Mouse (Mus musculus) hindbrain, embryonic 13.5 days (tissue): ENCODE measurements around the gene Atxn1. TPM values are rescaled to one million over a fixed set of nuclear protein-coding genes. Genes with fewer than 3 reads are reported as not detected.

Experiments
- ATAC-seq: fragments of 200-750 bp; cut with Nextera tagmentation; 2 replicates; pipeline ENCODE4 v1.8.0; 2017; ENCODE audit warnings: moderate TSS enrichment; ENCODE audit not compliant: low FRiP score
- H3K27ac ChIP-seq: fragments of 300-500 bp; sonication (generic); 2 replicates; pipeline ENCODE4 v1.5.1; 2015; ENCODE audit warnings: inconsistent platforms, mild to moderate bottlenecking, moderate library complexity
- H3K27me3 ChIP-seq: fragments of 300-500 bp; sonication (generic); 2 replicates; pipeline ENCODE4 v1.6.1; 2015; ENCODE audit warnings: mild to moderate bottlenecking, inconsistent platforms
- H3K36me3 ChIP-seq: fragments of 300-500 bp; sonication (generic); 2 replicates; pipeline ENCODE4 v1.6.1; 2015; ENCODE audit warnings: mild to moderate bottlenecking, inconsistent platforms
- H3K4me1 ChIP-seq: fragments of 300-500 bp; sonication (generic); replicated peaks from 2 replicates; pipeline ENCODE4 v1.6.1; 2015; ENCODE audit warnings: inconsistent platforms
- H3K4me2 ChIP-seq: fragments of 300-500 bp; sonication (generic); 2 replicates; pipeline ENCODE4 v1.6.1; 2015; ENCODE audit warnings: inconsistent platforms, mild to moderate bottlenecking, moderate library complexity
- H3K4me3 ChIP-seq: fragments of 300-500 bp; sonication (generic); 2 replicates; pipeline ENCODE4 v1.5.1; 2015; ENCODE audit warnings: mild to moderate bottlenecking, inconsistent platforms
- H3K9ac ChIP-seq: fragments of 300-500 bp; sonication (generic); 2 replicates; pipeline ENCODE4 v1.6.1; 2015; ENCODE audit warnings: mild to moderate bottlenecking, inconsistent platforms
- H3K9me3 ChIP-seq: fragments of 300-500 bp; sonication (generic); 2 replicates; pipeline ENCODE4 v1.6.1; 2016; ENCODE audit warnings: inconsistent platforms
- WGBS: fragments of 180-500 bp; shearing (Covaris S2); methylation state at CpG from one replicate; pipeline ENCODE4 v1.1.7; 2015; 5-methylcytosine and 5-hydroxymethylcytosine counted together
- polyA plus RNA-seq: library from polyadenylated mRNA; unstranded; fragments of >200 nt; fragmentation: Nextera tagmentation; extraction: Ambion mirVana; gene quantifications from 2 replicates; pipeline ENCODE4 v1.2.1, GENCODE M21; 2015

Gene Atxn1
- polyA plus RNA-seq, 1 experiment from 2014 or later, result 8.1 TPM

DNA sequence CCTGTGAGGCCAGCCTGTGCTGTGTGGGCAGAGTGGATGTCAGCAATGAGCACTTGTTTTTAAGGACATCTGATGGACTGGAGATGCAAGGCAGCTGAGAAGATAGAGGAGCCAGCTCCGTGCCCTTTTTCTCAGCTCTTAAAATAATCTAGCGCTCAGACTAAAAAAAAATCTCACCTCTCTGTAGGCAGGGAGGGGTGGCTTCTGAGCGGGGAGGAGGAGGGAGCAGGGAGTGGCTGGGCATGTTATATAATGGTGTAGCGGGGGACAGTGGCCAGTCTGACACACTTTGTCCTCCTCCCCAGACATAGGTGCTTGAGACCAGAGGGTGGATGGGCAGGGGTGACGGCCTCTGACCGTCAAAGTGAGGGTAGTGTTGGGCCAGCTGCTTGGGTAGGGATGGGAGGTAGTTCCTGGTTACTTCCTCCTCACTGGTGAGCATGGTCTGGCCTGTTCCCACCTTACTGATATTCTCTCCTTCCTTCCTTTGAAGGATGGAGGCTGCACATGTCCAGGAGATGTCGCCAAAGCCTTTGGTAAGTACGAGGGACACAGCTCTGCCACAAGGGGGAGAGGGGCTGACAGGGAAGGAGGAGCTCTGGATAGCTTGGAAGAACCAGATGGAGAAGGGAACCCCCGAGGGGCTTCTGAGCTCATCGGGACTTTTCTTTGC lies 426.1 kb downstream of the Atxn1 start:
- ATAC-seq, result peak; percentile 96
- Histone ChIP-seq H3K36me3 (peaks cover 23% of the 10 kb centered on the region), H3K27ac (peak overlapping the region; percentile 88)

DNA sequence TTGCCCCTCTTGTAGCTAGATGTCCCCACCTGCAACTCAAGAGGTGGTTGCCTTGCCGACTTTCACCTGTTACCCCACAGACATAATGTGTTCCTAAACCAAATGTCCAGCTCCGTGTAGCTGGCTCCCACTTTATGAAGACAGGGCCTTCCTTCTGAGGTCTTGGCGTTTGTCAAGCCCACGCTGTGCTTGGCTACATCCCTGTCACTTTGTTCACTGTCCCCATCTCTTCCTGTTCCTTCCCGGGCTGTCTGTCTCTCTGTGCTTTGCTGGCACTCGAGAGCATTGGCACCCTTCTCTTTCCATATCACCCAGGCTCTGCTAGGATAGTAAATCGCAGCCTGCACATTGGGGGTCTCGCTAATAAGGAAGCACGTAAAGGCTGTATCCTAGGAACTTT lies 426.7 kb downstream of the Atxn1 start:
- ATAC-seq, result no peak
- Histone ChIP-seq H3K9me3 (no peaks in the 10 kb centered on the region), H3K4me2 (no peak overlapping the region), H3K27me3 (no peaks in the 10 kb centered on the region), H3K27ac (no peak overlapping the region), H3K9ac (no peak overlapping the region), H3K4me3 (no peak overlapping the region), H3K4me1 (peaks cover 11% of the 10 kb centered on the region), H3K36me3 (peaks cover 26% of the 10 kb centered on the region)
- WGBS, result 90% methylated on average over 9 of the region's 9 CpGs

More for the DNA sequence above, 426.1 kb downstream of the Atxn1 start:
- Histone ChIP-seq H3K9ac (peak overlapping the region; percentile 70), H3K4me1 (peaks cover 11% of the 10 kb centered on the region), H3K9me3 (no peaks in the 10 kb centered on the region), H3K27me3 (no peaks in the 10 kb centered on the region), H3K4me2 (peak overlapping the region; percentile 67), H3K4me3 (peak overlapping the region; percentile 40)
- whole genome bisulfite sequencing, result 36% methylated on average over 10 of the region's 10 CpGs

DNA sequence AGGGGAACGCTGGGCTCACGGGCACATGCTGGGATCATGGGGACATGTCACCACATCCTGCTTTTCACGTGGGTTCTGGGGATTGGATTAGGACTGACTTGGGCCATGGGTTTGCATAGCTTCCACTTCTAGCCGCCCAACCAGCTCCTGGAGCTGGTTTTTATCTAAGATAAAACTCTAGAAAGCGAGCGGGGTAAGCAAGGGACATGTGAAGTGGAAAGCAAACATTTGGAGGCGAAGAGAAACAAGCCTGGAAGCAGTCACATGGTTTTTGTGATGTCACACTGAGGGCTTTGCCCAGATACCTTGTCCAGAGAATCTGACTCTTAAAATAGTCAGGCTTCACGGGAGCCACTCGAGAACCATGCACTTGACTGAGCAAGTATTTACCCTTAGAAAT lies 427.7 kb downstream of the Atxn1 start:
- no peaks in the 10 kb centered on the region for H3K27me3 ChIP-seq
- 83% methylated on average over 9 of the region's 9 CpGs for WGBS
- peaks cover 20% of the 10 kb centered on the region; the same call in 1 of the 2 replicates for H3K36me3 ChIP-seq
- no peak overlapping the region for H3K27ac ChIP-seq
- no peak overlapping the region for H3K9ac ChIP-seq
- no peaks in the 10 kb centered on the region for H3K9me3 ChIP-seq
- ATAC-seq, result no peak
- no peak overlapping the region for H3K4me3 ChIP-seq
- H3K4me2 ChIP-seq, result no peak overlapping the region
- H3K4me1 ChIP-seq, result peaks cover 11% of the 10 kb centered on the region

DNA sequence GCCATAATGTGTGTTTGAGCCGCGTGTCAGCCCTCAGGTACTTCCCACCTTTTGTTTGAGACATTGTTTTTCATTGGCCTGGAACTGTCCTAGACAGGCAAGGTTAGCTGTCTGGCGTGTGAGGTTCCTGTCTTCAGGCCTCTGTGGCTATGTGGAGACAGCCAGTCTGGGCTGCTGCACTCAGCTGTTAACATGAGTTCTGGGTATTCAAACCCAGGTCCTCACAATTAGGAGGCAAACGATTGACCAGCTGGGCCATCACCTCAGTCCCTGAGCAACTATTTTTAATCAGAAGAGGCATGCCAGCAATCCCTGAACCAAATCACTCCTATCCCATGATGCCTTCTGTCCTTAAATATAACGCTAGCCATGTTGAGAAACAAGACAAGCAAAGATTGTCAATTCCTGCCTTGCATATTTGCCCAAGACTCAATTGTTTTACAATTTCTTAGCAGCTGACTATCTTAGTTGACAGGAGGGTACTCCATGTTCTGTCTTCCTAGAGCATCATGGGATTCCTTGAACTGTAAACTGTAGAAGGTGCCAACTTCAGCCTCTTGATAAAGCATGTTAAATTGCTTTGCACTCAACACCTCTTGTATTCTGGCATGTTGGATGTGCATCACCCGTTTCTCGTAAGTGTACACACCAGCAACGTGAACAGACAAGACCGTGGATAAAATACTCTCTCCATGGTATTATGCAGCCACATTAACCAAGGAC lies 428.9 kb downstream of the Atxn1 start:
- no peak for ATAC-seq
- no peaks in the 10 kb centered on the region for H3K9me3 ChIP-seq
- no peaks in the 10 kb centered on the region for H3K27me3 ChIP-seq
- 91% methylated on average over 9 of the region's 9 CpGs for WGBS
- no peak overlapping the region for H3K4me3 ChIP-seq
- peaks cover 14% of the 10 kb centered on the region for H3K4me1 ChIP-seq
- H3K36me3 ChIP-seq, result peaks cover 15% of the 10 kb centered on the region; the same call in 1 of the 2 replicates
- H3K27ac ChIP-seq, result no peak overlapping the region
- H3K4me2 ChIP-seq, result no peak overlapping the region
- H3K9ac ChIP-seq, result no peak overlapping the region

DNA sequence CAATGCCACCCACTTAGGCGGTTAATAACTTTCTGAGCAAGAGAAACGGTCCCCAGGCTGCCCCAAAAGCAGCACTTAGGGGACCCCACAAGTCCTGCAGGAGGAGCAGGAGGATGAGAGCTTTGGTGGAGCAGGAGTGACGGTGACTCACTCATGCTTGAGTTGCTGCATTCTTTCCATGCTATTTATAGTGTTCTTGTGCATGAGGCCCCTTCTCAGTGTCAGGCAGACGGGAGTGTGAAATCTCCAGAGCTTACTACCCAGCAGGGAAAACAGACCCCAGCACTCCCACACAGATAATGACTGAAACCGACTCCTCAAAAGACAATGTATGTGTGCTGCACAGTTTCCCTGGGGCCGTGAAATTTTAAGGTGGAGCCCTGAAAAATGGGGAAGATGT lies 434.1 kb downstream of the Atxn1 start:
- Histone ChIP-seq H3K4me1 (peaks cover 28% of the 10 kb centered on the region), H3K27me3 (no peaks in the 10 kb centered on the region), H3K9me3 (no peaks in the 10 kb centered on the region), H3K4me2 (no peak overlapping the region), H3K9ac (no peak overlapping the region), H3K27ac (peak overlapping the region; percentile 48; the same call in 1 of the 2 replicates), H3K4me3 (no peak overlapping the region), H3K36me3 (peaks cover 7% of the 10 kb centered on the region; the same call in 1 of the 2 replicates)
- no peak for ATAC-seq
- 22% methylated on average over 6 of the region's 6 CpGs for WGBS

DNA sequence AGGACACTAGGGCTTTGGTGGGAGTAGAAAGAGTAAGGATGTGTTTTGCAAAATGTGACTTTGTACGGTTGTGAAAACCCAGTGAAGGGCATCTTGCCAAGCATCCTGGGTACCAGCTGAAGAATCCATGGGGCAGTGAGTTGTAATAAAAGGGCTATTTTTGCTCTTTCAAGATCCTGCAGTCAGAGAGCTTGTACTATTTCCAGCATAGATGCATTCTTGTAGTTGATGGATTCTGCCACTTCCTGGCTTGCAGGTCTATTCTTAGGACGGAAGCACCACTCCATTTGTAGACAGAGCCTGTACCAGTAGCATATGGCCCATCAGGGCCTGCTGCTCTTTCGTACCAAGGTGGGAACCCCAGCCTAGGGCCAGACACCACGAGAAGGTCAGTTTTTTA lies 436.0 kb downstream of the Atxn1 start:
- ATAC-seq, result no peak
- H3K4me1 ChIP-seq, result peaks cover 30% of the 10 kb centered on the region
- H3K4me2 ChIP-seq, result no peak overlapping the region
- WGBS, result 71% methylated on average over 4 of the region's 4 CpGs
- no peak overlapping the region for H3K9ac ChIP-seq
- H3K36me3 ChIP-seq, result peaks cover 7% of the 10 kb centered on the region; the same call in 1 of the 2 replicates
- no peak overlapping the region for H3K4me3 ChIP-seq
- H3K9me3 ChIP-seq, result no peaks in the 10 kb centered on the region
- H3K27me3 ChIP-seq, result no peaks in the 10 kb centered on the region
- H3K27ac ChIP-seq, result peak overlapping the region; percentile 12; the same call in 1 of the 2 replicates

DNA sequence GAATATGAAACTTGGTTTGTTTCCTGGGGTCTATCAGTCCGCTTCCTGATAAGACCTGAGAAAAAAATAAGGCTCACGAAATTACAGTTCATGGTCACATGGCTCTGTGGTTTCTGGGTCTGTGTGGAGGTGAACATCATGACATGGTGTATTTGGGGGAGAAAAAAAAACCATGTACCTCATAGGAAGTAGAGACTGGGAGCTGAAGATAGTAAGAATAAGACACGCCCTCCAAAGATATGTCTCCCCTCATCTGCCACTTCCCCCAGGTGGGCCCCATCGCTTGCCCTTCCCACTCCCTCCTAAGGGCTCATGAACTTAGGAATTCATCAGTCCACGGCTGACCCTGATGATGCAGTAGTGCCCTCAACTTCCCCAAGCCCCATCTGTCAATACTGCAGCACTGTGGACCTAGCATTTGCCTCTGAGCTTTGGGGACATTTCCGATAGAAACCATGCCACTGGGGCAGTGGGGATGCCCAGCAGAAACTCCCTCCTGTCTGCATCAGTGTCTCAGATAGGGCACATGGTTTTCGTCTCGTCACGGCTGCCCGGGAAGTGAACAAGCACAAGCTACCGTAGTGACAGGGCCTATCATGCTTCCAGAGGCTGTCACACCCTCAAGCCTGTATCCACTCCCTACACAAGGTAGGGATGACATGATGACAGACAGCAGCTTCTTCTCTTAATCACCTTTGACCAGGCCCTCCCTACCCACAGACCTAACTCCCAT lies 437.4 kb downstream of the Atxn1 start:
- no peak for ATAC-seq
- H3K4me2 ChIP-seq, result no peak overlapping the region
- no peaks in the 10 kb centered on the region for H3K9me3 ChIP-seq
- WGBS, result 90% methylated on average over 11 of the region's 11 CpGs
- no peak overlapping the region for H3K4me3 ChIP-seq
- H3K27ac ChIP-seq, result no peak overlapping the region; the same call in 1 of the 2 replicates
- 0 out of 2 replicates have a peak, but pooled peaks cover 1% of the 10 kb centered on the region for H3K36me3 ChIP-seq
- H3K27me3 ChIP-seq, result no peaks in the 10 kb centered on the region
- H3K4me1 ChIP-seq, result peaks cover 30% of the 10 kb centered on the region
- no peak overlapping the region for H3K9ac ChIP-seq

DNA sequence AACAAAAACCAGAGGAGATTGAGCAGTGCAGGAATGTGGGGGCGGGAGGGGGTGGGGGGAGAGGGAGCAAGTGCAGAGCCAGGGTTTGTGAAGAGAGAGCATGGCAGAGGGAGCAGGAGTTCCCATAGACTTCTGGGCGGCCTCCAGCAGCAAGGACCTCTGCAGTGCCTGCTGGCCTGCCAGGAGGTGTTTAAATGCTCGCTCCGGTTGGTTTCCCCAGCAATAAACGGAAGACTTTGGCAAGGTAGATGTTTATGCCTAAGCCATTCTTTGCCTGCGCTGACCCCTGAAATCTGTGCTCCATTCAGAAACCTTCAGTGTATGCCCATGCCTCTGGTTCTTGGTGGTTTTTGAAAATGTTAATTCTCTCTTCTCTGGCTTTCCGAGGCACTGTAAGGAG lies 438.6 kb downstream of the Atxn1 start:
- H3K27me3 ChIP-seq, result no peaks in the 10 kb centered on the region
- WGBS, result 29% methylated on average over 7 of the region's 7 CpGs
- no peaks in the 10 kb centered on the region for H3K9me3 ChIP-seq
- peaks cover 30% of the 10 kb centered on the region for H3K4me1 ChIP-seq
- peak overlapping the region; percentile 74 for H3K27ac ChIP-seq
- peak; percentile 88 for ATAC-seq
- no peak overlapping the region for H3K4me3 ChIP-seq
- H3K36me3 ChIP-seq, result 0 out of 2 replicates have a peak, but pooled peaks cover 3% of the 10 kb centered on the region
- no peak overlapping the region for H3K9ac ChIP-seq
- H3K4me2 ChIP-seq, result no peak overlapping the region

DNA sequence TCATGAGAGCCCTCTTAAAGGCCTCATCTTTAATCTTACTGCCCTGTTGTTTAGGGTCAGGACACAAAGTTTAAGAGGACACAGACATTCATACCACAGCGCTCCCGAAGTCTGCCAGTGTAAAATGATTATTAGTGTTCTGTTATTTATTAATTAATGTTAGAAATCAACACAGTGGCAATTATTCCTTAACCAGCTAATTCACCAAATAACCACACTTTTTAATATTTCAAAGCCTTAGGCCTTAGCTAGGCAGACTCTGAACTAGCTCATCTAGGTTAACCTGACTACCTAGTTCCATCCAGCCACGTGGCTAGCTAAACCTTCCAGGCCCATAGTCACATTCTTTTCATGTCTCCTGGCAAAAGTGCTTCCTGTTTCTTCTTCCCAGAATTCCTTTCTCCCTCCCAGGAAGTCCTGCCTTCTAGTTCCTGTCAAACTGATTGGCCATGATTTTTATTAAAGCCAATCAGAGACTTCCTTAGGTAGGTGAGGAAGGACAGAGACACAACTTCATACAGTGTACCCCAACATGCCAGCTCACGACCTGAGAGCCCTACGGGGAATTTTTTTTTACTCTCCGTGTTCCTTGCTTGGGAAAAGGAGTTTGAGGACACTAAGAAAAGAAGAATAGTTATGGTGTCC lies 439.9 kb downstream of the Atxn1 start:
- H3K4me1 ChIP-seq, result peaks cover 18% of the 10 kb centered on the region
- H3K27ac ChIP-seq, result no peak overlapping the region
- no peaks in the 10 kb centered on the region for H3K9me3 ChIP-seq
- no peak overlapping the region for H3K9ac ChIP-seq
- WGBS, result 89% methylated on average over 6 of the region's 6 CpGs
- no peaks in the 10 kb centered on the region for H3K27me3 ChIP-seq
- no peak overlapping the region for H3K4me3 ChIP-seq
- ATAC-seq, result no peak
- no peak overlapping the region for H3K4me2 ChIP-seq
- peaks cover 7% of the 10 kb centered on the region; the same call in 1 of the 2 replicates for H3K36me3 ChIP-seq

DNA sequence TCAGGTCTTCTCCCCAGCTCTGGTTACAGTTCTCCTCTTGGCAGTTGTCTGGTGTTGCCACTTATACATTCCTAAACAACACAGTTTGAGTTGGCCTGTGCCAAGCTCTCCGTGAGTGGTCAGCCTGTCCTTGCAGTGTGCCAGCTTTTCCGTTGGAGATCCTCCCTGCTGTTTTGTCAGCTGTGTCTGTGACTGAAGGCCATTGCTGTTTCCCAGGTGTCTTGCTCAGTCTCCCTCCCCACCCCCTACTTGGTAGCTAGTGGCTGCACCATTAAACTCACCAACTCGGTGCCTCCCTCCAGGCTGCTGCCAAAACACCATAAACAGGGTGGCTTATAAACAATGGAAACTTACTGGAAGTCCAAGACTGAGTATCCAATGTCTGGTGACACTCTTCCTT lies 440.5 kb downstream of the Atxn1 start:
- Histone ChIP-seq H3K4me1 (peaks cover 18% of the 10 kb centered on the region), H3K9me3 (no peaks in the 10 kb centered on the region), H3K4me2 (no peak overlapping the region), H3K27ac (no peak overlapping the region), H3K9ac (no peak overlapping the region), H3K4me3 (no peak overlapping the region), H3K27me3 (no peaks in the 10 kb centered on the region), H3K36me3 (peaks cover 8% of the 10 kb centered on the region; the same call in 1 of the 2 replicates)
- ATAC-seq, result no peak
- WGBS, result 57% methylated on average over 3 of the region's 3 CpGs

DNA sequence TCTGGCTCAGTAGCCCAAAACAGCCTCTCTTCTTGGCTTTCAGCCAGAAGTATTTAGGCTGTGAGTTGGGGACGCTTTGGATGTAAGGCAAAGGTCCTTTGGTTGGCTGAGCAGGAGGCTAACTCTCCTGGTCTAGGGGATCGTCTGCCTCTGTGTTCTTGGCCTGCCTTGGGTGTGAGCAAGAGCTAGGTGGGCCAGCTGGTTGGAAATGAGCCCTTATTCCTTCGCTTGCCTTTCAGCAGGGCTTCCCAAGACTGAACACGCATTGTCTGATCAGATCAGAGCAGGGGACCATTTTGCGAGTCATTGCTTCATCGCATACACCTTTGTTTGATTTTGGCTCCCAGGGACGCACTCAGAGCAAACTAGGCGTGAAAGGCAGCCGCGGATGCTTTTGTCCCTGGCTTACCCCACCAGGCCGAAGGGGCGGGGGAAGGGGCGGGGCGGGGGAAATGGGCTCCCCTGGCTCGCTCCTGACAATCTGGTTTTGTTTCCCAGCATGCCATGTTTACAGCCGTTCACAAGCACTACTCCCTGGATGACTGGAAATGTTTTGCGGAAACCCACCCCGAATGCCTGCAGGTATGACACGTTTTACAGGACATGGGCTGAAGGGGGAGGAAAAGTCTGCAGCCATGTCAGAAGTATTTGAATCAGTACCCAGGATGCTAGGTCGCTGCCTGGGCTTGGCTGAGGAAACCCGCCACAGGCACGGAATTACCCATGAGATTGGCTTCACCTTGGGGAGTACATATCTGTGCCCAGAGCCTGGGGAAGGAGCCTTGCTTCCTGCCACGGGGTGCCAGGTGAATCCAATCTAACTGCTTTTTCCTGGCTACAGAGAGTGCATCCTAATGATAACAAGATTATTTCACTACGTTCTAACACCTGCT lies 448.1 kb downstream of the Atxn1 start:
- H3K27ac ChIP-seq, result peak overlapping the region; percentile 86
- ATAC-seq, result peak; percentile 80
- no peaks in the 10 kb centered on the region for H3K9me3 ChIP-seq
- H3K27me3 ChIP-seq, result 0 out of 2 replicates have a peak, but pooled peaks cover 3% of the 10 kb centered on the region
- peak overlapping the region; percentile 63 for H3K9ac ChIP-seq
- peak overlapping the region; percentile 30 for H3K4me3 ChIP-seq
- 3% methylated on average over 24 of the region's 24 CpGs for WGBS
- H3K4me1 ChIP-seq, result peaks cover 41% of the 10 kb centered on the region
- peak overlapping the region; percentile 54 for H3K4me2 ChIP-seq
- H3K36me3 ChIP-seq, result peaks cover 6% of the 10 kb centered on the region; the same call in 1 of the 2 replicates
